Mouse (Mus musculus): ENCODE data around the gene Zbtb1. TPM values are rescaled to one million over a fixed set of nuclear protein-coding genes. Genes with fewer than 3 reads are reported as not detected.
A peak's percentile ranks its signal among the peaks of the same experiment; 100 is the strongest.

Zbtb1 gene
- total RNA-seq, 2 experiments from 2014 or later: 4.0 to 4.6 TPM

DNA sequence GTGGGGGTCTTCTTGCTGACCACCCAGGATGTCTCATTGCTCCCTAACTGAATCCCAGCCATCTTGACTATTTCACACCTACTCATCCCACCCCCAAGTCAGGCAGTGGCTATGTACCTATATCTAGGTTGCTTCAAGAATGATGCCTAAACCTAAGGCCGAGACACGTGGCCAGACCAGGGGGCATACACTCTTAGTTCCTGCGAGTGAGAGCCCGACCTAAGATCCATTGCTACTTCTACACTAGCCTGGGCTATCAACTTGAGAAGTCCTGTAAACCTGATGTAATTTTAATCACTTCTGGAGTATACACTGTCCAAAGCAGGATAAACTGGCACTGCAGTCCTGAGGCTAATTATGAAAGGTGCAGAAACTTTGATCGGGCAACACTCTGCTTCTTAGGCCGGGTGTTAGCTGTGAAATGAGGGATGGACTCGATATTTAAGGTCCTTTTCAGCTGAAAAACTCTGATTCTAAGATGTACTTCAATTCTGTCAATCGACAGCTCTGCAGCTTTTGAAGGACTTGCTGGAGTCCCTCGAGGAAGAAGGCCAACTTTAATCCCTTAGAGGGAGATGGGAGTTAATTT lies 1.8 kb upstream of the Zbtb1 start:
- no peak for ATAC-seq (replicated peaks; ENCODE audit: low FRiP score, poor library complexity, severe bottlenecking)

DNA sequence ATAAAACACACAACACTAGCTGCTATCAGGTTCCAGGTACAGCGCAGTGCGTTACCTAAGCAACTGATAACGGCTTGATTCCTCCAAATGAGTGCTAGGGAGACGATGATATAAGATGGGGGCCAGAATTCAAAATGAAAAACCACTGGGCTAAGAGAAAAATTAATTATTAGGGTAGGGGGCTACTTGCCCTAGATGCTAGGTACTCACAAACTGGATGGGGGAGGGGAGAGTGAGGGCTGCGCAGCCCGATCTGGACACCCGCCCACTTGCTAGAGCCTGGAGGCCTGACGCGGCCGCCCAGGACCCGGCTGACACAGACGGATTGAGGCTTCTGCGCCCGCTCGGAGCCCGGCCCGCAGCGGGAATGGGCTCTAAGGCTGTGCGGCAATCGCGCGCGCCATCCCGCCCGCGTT lies 1.3 kb upstream of the Zbtb1 start:
- ATAC-seq (replicated peaks; ENCODE audit: low FRiP score, poor library complexity, severe bottlenecking): 0 out of 2 replicates have a peak, but pooled peaks have one; percentile 28

DNA sequence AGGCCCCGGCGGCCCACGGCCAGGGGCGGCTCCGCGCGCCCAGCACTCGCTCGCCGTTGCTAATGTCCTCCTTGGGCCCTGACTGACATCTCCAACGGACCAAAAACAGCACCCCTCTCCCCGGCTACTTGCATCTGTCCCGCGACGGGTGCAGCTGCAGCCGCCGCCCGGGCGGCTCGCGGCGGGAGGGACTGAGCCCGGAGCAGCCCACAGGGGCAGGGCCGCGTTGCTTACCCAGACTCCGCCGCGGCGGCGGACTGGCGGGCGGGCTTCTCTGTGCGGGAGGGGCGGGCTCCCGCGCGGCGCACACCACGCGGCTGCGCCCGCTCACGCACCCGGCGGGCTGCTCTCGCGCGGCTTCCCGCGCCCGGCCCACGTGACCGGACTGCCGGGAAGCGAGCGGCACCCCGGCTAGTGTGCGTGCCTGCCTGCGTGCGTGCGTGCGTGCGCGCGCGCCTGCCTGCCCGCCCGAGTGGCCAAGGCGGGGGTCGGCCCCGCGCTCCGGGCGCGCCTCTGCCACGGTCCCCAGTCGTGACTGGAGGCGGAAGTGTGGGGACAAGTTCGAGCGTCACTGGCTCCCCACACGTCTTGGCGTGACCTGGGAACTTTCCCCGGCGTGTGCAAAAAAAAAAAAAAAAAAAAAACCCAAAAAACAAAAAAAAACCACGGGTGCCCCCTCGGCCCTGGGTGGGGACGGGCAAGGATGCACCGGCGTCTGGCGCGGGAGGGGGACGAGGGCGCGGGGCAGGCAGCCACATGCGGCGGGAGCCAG lies 674 bp upstream of the Zbtb1 start, which contains the start of gene Zbtb25:
Zbtb25 (minus strand) TSS at position 397 of the 772 bp plus-strand sequence.
- peak; percentile 48 for ATAC-seq (replicated peaks; ENCODE audit: low FRiP score, poor library complexity, severe bottlenecking)

DNA sequence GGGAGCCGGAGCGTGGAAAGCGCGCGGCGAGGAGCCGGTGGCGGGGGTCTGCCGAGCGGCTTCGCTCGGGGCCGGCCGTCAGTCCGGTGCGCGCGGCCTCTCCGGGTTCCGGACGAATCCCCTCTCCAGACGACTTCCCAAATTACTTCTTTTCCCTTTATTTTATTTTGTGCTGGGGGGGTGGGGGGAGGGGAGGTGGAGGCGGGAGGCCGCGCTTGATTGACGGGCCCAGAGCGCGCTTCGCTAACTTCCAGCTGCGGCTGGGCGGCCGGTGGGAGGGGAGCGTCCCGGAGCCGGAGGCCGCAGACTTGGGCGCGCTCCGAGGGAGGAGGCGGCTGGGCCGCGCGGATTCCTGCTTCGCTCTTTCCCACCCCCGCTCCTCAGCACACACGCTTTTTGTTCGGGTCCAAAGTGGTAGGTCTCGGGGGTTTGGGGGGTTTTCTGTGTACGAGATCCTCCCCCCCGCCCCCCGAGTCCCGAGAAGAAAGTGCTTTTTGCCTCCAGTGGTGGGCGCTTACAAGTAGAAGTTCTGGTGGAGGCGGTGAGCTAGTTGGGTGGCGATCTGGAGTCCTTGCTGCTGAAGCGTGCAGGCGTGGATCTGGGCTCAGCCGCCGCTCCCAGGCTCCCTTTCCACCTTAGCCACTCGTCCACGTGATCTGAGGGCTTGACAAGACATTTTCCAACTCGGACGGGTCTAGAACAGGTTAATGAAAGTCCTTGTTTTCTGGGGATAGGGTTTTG lies 935 bp downstream of the Zbtb1 start:
- ATAC-seq (replicated peaks; ENCODE audit: low FRiP score, poor library complexity, severe bottlenecking): peak; percentile 60

GRCm38 (mm10) chr12:76372046-76372445 lies 2.0 kb downstream of the Zbtb1 start:
- ATAC-seq (replicated peaks; ENCODE audit: low FRiP score, poor library complexity, severe bottlenecking): no peak

GRCm38 (mm10) chr12:76372881-76373818 lies 3.1 kb downstream of the Zbtb1 start:
- 0 out of 2 replicates have a peak, but pooled peaks have one; percentile 32 for ATAC-seq (replicated peaks; ENCODE audit: low FRiP score, poor library complexity, severe bottlenecking)

- no peak for ATAC-seq (replicated peaks; ENCODE audit: low FRiP score, poor library complexity, severe bottlenecking)
These were observed 3.9 kb downstream of the Zbtb1 start for GRCm38 (mm10) chr12:76373991-76374390.

GRCm38 (mm10) chr12:76374911-76375310 lies 4.8 kb downstream of the Zbtb1 start:
- no peak for ATAC-seq (replicated peaks; ENCODE audit: low FRiP score, poor library complexity, severe bottlenecking)

GRCm38 (mm10) chr12:76375506-76375905 lies 5.4 kb downstream of the Zbtb1 start:
- 0 out of 2 replicates have a peak, but pooled peaks have one; percentile 25 for ATAC-seq (replicated peaks; ENCODE audit: low FRiP score, poor library complexity, severe bottlenecking)

DNA sequence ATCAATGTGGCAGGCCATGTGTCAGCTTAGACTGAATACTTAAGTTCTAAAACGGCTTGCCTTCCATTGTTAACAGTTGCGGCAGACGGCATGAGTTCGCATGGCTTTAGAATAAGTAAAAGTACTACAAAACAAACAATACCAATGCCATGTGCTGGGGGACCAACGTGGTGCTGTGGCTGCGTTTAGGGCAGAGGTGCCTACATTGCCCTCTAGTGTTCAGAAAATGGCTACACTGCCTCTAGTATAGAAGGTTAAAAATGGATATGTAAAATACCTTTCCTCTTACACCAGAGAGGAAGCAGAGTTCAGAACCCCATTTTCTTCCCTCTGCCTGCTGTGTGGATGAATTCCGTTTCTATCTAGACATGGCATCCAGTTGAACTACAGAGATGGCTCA lies 6.6 kb downstream of the Zbtb1 start:
- ATAC-seq (replicated peaks; ENCODE audit: low FRiP score, poor library complexity, severe bottlenecking): peak; percentile 81

GRCm38 (mm10) chr12:76377059-76377458 lies 7.0 kb downstream of the Zbtb1 start:
- ATAC-seq (replicated peaks; ENCODE audit: low FRiP score, poor library complexity, severe bottlenecking): no peak; the same call in 1 of the 2 replicates

- no peak for ATAC-seq (replicated peaks; ENCODE audit: low FRiP score, poor library complexity, severe bottlenecking)
These were observed 7.7 kb downstream of the Zbtb1 start for GRCm38 (mm10) chr12:76377726-76378125.

DNA sequence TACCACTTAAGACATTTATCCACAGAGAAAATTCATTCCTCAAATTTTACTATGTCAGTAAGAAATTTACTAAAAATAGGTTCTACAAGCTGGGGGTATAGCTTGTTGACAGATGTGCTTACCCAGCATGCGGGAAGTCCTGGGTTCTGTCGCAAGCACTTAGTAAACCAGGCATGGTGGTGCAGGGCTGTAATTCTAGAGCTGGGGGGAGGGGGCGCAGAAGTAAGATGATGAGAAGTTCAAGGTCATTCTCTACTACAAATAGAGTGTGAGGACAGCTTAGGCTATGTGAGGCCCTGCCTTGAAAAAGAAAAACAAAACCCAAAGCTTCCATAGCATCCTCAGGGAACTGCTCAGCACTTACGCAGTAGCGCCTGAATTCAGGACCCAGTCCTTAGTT lies 8.5 kb downstream of the Zbtb1 start:
- ATAC-seq (replicated peaks; ENCODE audit: low FRiP score, poor library complexity, severe bottlenecking): no peak

GRCm38 (mm10) chr12:76380151-76380550 lies 10.1 kb downstream of the Zbtb1 start:
- ATAC-seq (replicated peaks; ENCODE audit: low FRiP score, poor library complexity, severe bottlenecking): no peak

DNA sequence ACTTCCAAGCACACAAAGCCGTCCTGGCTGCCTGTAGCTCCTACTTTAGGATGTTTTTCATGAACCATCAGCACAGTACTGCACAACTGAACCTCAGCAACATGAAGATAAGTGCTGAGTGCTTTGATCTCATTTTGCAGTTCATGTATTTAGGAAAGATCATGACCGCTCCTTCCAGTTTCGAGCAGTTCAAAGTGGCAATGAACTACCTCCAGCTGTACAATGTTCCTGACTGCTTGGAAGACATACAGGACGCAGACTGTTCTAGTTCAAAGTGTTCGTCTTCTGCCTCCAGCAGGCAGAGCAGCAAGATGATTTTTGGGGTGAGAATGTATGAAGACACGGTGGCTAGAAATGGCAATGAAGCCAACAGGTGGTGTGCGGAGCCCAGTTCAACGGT lies 15.3 kb downstream of the Zbtb1 start:
- ATAC-seq (replicated peaks; ENCODE audit: low FRiP score, poor library complexity, severe bottlenecking): no peak

DNA sequence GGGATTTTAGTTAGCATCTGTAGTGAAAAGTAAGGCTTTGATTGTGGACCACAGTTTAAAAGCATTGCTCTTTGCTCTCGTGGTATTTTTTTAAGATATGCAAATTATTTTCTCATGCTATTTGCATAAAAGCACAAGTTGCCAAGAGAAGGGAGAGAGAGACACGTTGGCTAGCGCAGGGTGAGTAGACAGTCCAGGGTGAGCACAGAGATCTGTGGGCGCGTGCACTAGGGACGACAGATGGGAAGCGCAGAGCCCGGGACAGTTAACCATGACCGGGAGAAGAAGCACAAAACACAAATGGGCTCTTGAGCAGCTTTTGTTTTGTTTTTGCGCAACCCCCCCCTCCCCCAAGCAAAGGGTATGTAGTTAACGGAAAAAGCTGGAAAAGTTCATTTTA lies 18.7 kb downstream of the Zbtb1 start:
- no peak for ATAC-seq (replicated peaks; ENCODE audit: low FRiP score, poor library complexity, severe bottlenecking)

DNA sequence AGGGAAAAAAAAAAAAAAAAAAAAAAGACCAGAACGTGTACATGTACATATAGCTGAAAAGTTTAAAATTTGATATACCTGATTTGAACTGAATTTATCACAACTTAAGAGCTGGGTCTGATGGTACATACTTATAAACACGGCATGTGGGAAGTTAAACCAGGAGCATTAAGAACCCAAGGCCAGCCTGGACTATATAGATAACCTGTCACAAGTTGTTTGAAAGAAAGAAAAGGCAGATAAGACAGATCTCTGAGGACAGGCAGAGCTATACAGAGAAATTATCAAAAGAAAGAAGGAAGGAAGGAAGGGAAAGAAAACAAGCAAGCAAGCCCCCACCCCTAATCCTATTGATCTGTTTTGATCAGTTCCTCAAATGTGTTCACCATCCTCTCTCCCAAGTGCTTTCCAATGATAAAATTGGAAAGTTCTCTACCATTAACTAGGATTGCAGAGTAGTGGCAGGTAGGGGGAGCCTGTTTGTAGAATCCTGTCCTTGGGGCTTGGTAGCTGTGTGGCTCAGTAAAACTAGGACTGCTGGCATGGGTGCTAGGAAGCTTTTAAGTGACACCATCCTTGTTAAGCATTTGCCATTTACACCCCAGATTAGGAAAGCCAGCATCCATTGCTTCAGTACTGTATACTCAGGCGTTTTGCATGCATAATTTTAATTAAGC lies 21.7 kb downstream of the Zbtb1 start:
- ATAC-seq (replicated peaks; ENCODE audit: low FRiP score, poor library complexity, severe bottlenecking): peak; percentile 62; the same call in 1 of the 2 replicates

DNA sequence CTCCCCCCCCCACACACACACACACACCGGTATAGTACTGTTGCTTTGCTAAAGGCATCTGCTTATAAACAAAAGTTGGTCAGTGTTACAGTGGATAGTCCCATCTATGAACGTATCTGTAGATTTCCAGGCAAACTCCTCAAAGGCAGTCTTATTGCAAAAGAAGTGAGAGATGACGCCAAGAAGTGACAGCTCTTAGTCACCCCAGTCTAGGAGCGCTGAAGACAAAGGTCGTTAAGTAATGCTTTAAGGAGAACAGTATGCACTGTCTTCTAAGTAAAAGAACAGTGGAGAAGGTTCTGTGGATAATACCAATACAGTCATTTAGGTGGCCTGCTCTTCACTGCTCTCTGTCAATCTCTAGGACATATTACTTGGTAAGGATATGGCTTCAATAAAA lies 22.9 kb downstream of the Zbtb1 start:
- no peak for ATAC-seq (replicated peaks; ENCODE audit: low FRiP score, poor library complexity, severe bottlenecking)

GRCm38 (mm10) chr12:76397281-76397680 lies 27.2 kb downstream of the Zbtb1 start:
- ATAC-seq (replicated peaks; ENCODE audit: low FRiP score, poor library complexity, severe bottlenecking): no peak
